Mouse (Mus musculus) bone marrow, adult 2 months (tissue): ENCODE measurements around the gene Esrrg.

Source experiments
- CTCF ChIP-seq: fragments of 200-500 bp; IDR thresholded peaks from 2 replicates; pipeline ENCODE4 v1.5.1; 2011; ENCODE audit warnings: low read length, control low read depth; ENCODE audit not compliant: control insufficient read depth, insufficient read depth
- POLR2A ChIP-seq: fragments of 200-500 bp; IDR thresholded peaks from 2 replicates; pipeline ENCODE4 v1.6.1; 2011; ENCODE audit warnings: low read depth, mild to moderate bottlenecking, control low read depth, low read length, borderline replicate concordance; ENCODE audit not compliant: control insufficient read depth

DNA sequence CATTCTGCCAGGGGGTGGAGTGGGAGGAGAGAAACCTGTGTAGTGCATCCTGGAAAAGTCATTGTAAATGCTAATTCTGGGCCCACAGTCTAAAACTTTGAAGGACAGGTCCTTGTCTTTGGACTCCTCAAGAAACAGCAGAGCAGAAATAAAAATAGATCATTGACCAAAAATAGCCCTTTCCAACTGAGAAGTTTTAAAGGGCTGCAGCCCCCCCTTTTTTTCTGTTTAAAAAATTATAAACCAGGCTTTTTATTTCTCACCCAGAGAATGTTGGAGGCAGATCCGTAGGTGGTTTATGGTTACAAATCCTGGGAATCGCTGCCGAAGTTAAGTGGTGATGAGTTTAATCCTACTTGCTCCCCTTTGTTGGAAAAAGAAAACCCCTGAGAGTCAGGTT, 150.0 kb downstream of the Esrrg start:
- TF ChIP-seq CTCF: no peak
- TF ChIP-seq POLR2A: no peak
